Mouse (Mus musculus) MEL (cell line): ENCODE measurements at regions not wholly inside any gene's neighbourhood (a gene's known extent, or its start where the extent isn't known, plus 50 kb on each side); places are given as distances from the start of the nearest gene placed in this dataset.

Experiments
- CHD1 ChIP-seq: IDR thresholded peaks from 2 replicates; pipeline ENCODE4 v1.6.1; 2012; ENCODE audit warnings: low read depth, mild to moderate bottlenecking, inconsistent platforms, low read length, improper control_type of control experiment
- CTCF ChIP-seq, 3 experiments: IDR thresholded peaks in 2 of 3; conservative IDR thresholded peaks in 1 of 3; 2 replicates each; pipeline ENCODE4 v1.5.1; 2011 to 2012; ENCODE audit warnings: low read length in 3 of 3, low read depth in 2 of 3, mild to moderate bottlenecking in 2 of 3, improper control_type of control experiment in 1 of 3, inconsistent platforms in 1 of 3, mixed read lengths in 1 of 3, moderate library complexity in 1 of 3; ENCODE audit not compliant: control insufficient read depth in 1 of 3, insufficient read depth in 1 of 3, poor library complexity in 1 of 3, severe bottlenecking in 1 of 3
- EP300 ChIP-seq, 2 experiments: IDR thresholded peaks; 2 replicates each; pipeline ENCODE4 v1.6.1; 2011; ENCODE audit warnings: improper control_type of control experiment in 2 of 2, low read length in 2 of 2, low read depth in 1 of 2, mild to moderate bottlenecking in 1 of 2
- GATA1 ChIP-seq: IDR thresholded peaks from 2 replicates; pipeline ENCODE4 v1.6.1; 2011; ENCODE audit warnings: low read depth, low read length, improper control_type of control experiment
- HCFC1 ChIP-seq: IDR thresholded peaks from 2 replicates; pipeline ENCODE4 v1.6.1; 2012; ENCODE audit warnings: low read depth, mild to moderate bottlenecking, inconsistent platforms, low read length, improper control_type of control experiment, moderate library complexity
- KAT2A ChIP-seq: conservative IDR thresholded peaks from 2 replicates; pipeline ENCODE4 v1.6.1; 2012; ENCODE audit warnings: low read depth, low read length, improper control_type of control experiment, inconsistent platforms
- POLR2A ChIP-seq, 2 experiments: IDR thresholded peaks; 2 replicates each; pipeline ENCODE4 v1.6.1; 2011 to 2012; ENCODE audit warnings: low read length in 2 of 2, mild to moderate bottlenecking in 2 of 2, control low read depth in 1 of 2, improper control_type of control experiment in 1 of 2, low read depth in 1 of 2, moderate library complexity in 1 of 2; ENCODE audit not compliant: control insufficient read depth in 1 of 2, insufficient read depth in 1 of 2, poor library complexity in 1 of 2
- RAD21 ChIP-seq: IDR thresholded peaks from 2 replicates; pipeline ENCODE4 v1.6.1; 2011; ENCODE audit warnings: mild to moderate bottlenecking, low read depth, low read length, improper control_type of control experiment
- TAL1 ChIP-seq: IDR thresholded peaks from 2 replicates; pipeline ENCODE4 v1.6.1; 2012; ENCODE audit warnings: mild to moderate bottlenecking, inconsistent platforms, low read length, moderate library complexity, mixed read lengths
- TBP ChIP-seq: IDR thresholded peaks from 2 replicates; pipeline ENCODE4 v1.8.0; 2011; ENCODE audit warnings: low read depth, low read length, improper control_type of control experiment
- TCF12 ChIP-seq: IDR thresholded peaks from 2 replicates; pipeline ENCODE4 v1.6.1; 2014; ENCODE audit warnings: low read depth, mild to moderate bottlenecking, inconsistent platforms, low read length, improper control_type of control experiment, moderate library complexity
- USF1 ChIP-seq: IDR thresholded peaks from 2 replicates; pipeline ENCODE4 v1.6.1; 2014; ENCODE audit warnings: low read depth, mild to moderate bottlenecking, inconsistent platforms, low read length, improper control_type of control experiment, moderate library complexity

GRCm38 (mm10) chr1:193784966-193785365 lies 414.9 kb upstream of the Camk1g start:
- no peak for TF ChIP-seq POLR2A (IDR thresholded peaks at IDR 0.05; ENCODE audit: control insufficient read depth in 1 of 2, insufficient read depth in 1 of 2, low read depth in 1 of 2, low read length in 2 of 2, poor library complexity in 1 of 2)
- no peak for TF ChIP-seq TCF12
- TF ChIP-seq GATA1, result no peak
- no peak for TF ChIP-seq KAT2A
- TF ChIP-seq CHD1, result no peak
- no peak for TF ChIP-seq USF1
- no peak for TF ChIP-seq HCFC1
- no peak for TF ChIP-seq CTCF (IDR thresholded peaks at IDR 0.05 in 2 of 3, conservative IDR thresholded peaks at IDR 0.05 in 1 of 3; ENCODE audit: control insufficient read depth in 1 of 3, insufficient read depth in 1 of 3, low read depth in 2 of 3, low read length in 3 of 3, poor library complexity in 1 of 3, severe bottlenecking in 1 of 3)
- TF ChIP-seq TBP, result no peak
- TF ChIP-seq EP300 (IDR thresholded peaks at IDR 0.05; ENCODE audit: low read depth in 1 of 2, low read length in 2 of 2), result no peak
- no peak for TF ChIP-seq RAD21
- TF ChIP-seq TAL1, result no peak
